Mouse (Mus musculus) central nervous system, embryonic 14 days (tissue): ENCODE results near the gene Tfec. TPM values are rescaled to one million over a fixed set of nuclear protein-coding genes. Genes with fewer than 3 reads are reported as not detected.

Experiments used
- polyA plus RNA-seq: library from polyadenylated mRNA; depleted of rRNA; stranded (reverse); fragments of >200 nt; gene quantifications from 2 replicates; pipeline ENCODE4 v1.2.3, GENCODE M21; 2012; rRNA removed

The Tfec gene
- polyA plus RNA-seq: 0.85 and 0.88 TPM in 2 replicates

GRCm38 (mm10) chr6:16898251-16898862, at the start of gene Tfec:
TSS of gene Tfec (minus strand) at chr6:16898441.

Other genes starting within 250 kb of the Tfec start
- 35.8 and 45.3 TPM in 2 replicates for gene Tes, start 166.7 kb upstream of the Tfec start, polyA plus RNA-seq